Mouse (Mus musculus) olfactory bulb, adult 2 months (tissue): ENCODE results near the gene Tmem131l. TPM values are rescaled to one million over a fixed set of nuclear protein-coding genes. Genes with fewer than 3 reads are reported as not detected.

ENCODE experiments used
- H3K27ac ChIP-seq: fragments of 200-500 bp; 2 replicates; pipeline ENCODE4 v1.5.1; 2012; ENCODE audit warnings: low read depth, low read length; ENCODE audit not compliant: insufficient read depth
- H3K4me1 ChIP-seq: fragments of 200-500 bp; 2 replicates; pipeline ENCODE4 v1.6.1; 2012; ENCODE audit warnings: low read length; ENCODE audit not compliant: control insufficient read depth, insufficient read depth
- H3K4me3 ChIP-seq: fragments of 200-500 bp; 2 replicates; pipeline ENCODE4 v1.5.1; 2012; ENCODE audit warnings: mild to moderate bottlenecking, low read depth, low read length, moderate library complexity; ENCODE audit not compliant: insufficient read depth
- CTCF ChIP-seq: fragments of 200-500 bp; IDR thresholded peaks from 2 replicates; pipeline ENCODE4 v1.5.1; 2012; ENCODE audit warnings: low read depth, mild to moderate bottlenecking, low read length, moderate library complexity; ENCODE audit not compliant: insufficient read depth
- POLR2A ChIP-seq: fragments of 200-500 bp; IDR thresholded peaks from 2 replicates; pipeline ENCODE4 v1.6.1; 2012; ENCODE audit warnings: mild to moderate bottlenecking, low read depth, low read length, moderate library complexity; ENCODE audit not compliant: insufficient read depth
- WGBS: fragments of 180-500 bp; shearing (Covaris S2); methylation state at CpG from one replicate; pipeline ENCODE4 v1.1.7; 2018; 5-methylcytosine and 5-hydroxymethylcytosine counted together
- polyA plus RNA-seq: library from polyadenylated mRNA; stranded (reverse); fragments of >200 nt; gene quantifications from 2 replicates; pipeline ENCODE4 v1.2.4, GENCODE M21; 2012; ENCODE audit warnings: low replicate concordance; ENCODE audit not compliant: missing spikeins, insufficient read depth, insufficient read length

Tmem131l gene
- polyA plus RNA-seq, 1 experiment = not detected

DNA sequence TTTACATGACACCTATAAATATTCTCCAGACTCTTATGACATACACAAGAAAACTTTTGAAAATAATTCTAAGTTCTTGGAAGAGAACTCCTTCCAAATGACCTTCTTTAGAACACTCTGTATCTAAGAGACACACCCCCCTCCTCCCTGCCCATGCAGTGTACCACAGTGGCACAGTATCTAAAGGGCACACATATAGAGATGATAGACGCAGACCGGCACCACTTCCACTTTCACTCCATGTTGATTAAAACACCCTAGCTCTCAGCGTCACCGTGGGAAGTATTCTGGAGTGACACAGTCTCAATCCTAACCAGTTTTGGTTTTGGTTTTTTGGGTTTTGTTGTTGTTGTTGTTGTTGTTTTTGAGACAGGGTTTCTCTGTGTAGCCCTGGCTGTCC, 3.1 kb downstream of the Tmem131l start:
- WGBS = 86% methylated on average over 4 of the region's 4 CpGs
- H3K27ac ChIP-seq = no peak overlapping the region
- peaks cover 7% of the 10 kb centered on the region; the same call in 1 of the 2 replicates for H3K4me1 ChIP-seq
- H3K4me3 ChIP-seq = no peak overlapping the region
- TF ChIP-seq CTCF (no peak), POLR2A (no peak)

DNA sequence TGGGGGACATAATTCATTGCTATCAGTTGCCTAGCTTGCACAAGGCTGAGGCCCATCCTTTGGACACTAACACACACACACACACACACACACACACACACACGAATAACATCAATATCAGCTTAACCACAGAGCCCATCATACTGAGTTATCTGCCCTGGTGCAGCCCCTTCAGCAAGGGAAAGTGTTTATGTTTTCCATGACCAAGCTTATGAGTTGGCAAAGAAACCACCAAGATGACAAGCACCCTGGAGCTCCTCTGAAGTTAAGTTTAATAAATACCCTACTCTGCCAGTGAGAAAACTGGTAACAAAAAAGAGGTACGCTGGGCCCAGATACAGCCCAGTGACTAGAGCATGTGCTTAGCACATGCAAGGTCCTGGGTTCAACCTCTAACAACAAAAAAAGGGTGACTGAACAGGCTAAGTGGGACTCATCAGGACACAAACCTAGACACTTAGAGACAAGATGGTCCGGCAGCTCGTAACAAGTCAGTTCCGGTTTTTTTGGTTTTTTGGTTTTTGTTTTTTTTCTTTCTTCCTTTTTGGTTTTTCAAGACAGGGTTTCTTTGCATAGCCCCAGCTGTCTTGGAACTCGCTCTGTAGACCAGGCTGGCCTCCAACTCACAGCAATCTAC, 4.1 kb downstream of the Tmem131l start:
- H3K4me3 ChIP-seq = no peak overlapping the region
- peaks cover 7% of the 10 kb centered on the region; the same call in 1 of the 2 replicates for H3K4me1 ChIP-seq
- no peak overlapping the region for H3K27ac ChIP-seq
- 89% methylated on average over 6 of the region's 6 CpGs for WGBS
- TF ChIP-seq POLR2A = no peak
- no peak for TF ChIP-seq CTCF

DNA sequence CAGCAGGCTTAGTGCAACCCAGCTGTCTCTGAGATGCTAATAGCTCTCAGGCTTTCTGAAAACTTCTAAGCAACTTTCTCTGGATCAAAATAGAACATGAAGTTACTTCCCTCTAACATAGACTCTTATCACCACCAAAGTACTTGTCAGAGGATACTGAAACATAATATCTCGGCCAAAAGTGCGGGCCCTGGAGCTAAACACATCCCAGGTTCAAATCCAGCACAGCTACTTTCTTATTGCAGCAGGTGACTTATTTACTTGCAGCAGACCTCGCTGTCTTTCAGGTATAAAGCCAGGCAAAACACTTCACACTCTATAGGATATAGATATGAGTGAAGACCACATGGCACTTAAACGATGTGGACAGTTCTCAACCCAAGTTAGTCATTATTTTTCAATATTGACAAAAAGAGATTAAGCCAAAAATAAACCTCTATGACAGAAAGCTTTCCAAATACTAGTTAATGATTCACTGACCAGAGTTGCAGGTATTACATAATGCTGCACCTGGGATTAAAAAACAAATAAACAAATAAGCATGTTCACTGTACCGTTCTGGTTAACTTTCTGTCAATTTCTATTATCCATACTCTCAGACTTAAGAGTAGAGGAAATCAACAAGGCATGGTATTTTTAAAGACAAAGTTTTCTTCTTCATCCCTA, 5.7 kb downstream of the Tmem131l start:
- 83% methylated on average over 5 of the region's 5 CpGs for WGBS
- Histone ChIP-seq H3K4me1 (peaks cover 5% of the 10 kb centered on the region; the same call in 1 of the 2 replicates), H3K27ac (no peak overlapping the region), H3K4me3 (no peak overlapping the region)
- TF ChIP-seq POLR2A = no peak
- TF ChIP-seq CTCF = no peak

DNA sequence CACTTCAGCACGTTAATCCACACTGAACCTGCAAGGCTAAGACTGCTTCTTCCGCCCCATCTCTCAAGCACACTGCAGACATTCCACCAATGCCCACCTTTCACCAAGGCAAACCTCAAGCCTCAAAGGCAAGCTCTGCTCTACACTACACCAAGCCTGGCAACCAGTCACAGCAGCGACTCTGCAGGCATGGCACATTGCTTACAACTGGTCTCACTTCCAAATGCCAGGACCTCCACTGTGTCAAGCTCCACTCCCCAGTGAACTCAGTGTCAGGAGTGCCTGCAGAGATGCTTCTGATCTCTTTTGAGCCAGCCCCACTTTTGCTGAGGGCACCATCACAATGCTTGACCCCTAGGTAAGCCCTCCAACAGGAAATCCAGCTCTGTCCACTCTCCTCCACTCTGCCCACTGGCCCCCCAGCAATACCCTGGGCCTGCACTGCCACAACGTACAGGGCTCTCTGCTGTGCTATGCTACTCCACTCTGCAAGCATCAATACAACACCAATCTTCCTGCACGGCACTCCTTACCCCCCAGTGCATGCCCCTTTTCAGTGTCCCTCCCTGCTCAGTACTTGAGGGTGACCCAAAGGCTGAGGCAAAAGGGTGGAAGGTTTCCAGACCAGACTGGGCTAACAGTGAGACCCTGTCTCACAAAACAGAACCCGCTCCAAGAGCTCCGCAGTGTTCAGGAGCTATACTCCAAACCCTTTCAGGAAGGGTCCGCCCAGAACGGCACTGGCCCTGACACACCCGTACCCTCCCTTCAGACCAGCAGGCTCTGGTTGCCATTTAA, 6.8 kb downstream of the Tmem131l start:
- Histone ChIP-seq H3K4me3 (no peak overlapping the region), H3K4me1 (peaks cover 5% of the 10 kb centered on the region; the same call in 1 of the 2 replicates), H3K27ac (no peak overlapping the region)
- WGBS = 72% methylated on average over 10 of the region's 10 CpGs
- TF ChIP-seq CTCF (no peak), POLR2A (no peak)

DNA sequence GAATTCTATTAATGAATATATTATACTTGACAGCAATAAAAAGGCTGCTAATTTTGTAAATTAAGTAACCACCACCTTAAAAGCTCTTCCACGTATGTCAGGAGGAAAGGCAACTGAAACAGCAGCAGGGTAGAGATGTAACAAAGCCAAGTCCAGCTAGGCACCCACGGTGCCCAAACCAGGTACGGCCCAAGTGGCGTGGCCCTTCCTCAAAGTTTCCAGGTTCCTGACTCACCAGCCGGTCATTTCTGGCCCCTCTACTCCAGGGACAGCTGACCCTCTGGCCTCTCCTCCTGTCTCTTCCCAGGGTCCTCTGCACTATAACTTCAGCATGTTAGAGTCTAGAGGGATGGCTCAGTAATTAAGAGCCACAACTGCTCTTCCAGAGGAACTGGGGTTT, 7.6 kb downstream of the Tmem131l start:
- no peak overlapping the region for H3K27ac ChIP-seq
- TF ChIP-seq POLR2A (no peak), CTCF (no peak)
- no peak overlapping the region for H3K4me3 ChIP-seq
- H3K4me1 ChIP-seq = peaks cover 5% of the 10 kb centered on the region; the same call in 1 of the 2 replicates
- 93% methylated on average over 5 of the region's 5 CpGs for WGBS

DNA sequence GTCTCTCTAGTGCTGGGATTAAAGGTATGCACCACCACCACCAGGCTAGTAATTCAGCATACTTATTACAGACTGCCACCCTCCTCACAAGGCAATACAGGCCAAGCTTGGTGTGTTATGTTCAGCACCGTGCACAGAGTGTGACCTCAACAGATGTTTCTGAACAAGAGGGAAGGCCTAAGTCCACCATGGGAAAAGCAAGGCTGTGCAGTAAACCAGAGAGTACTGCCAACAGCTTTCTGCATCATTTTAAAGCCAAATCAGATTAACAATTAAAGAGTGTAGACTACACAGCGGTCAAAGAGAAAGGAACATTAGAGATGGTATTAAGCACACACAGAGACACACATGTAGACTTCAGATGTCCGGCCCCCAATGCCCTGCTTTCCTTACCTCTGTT, 8.8 kb downstream of the Tmem131l start:
- Histone ChIP-seq H3K4me3 (no peak overlapping the region), H3K27ac (no peak overlapping the region), H3K4me1 (peaks cover 5% of the 10 kb centered on the region; the same call in 1 of the 2 replicates)
- no peak for TF ChIP-seq CTCF
- no peak for TF ChIP-seq POLR2A
- 86% methylated on average over 3 of the region's 3 CpGs for WGBS

DNA sequence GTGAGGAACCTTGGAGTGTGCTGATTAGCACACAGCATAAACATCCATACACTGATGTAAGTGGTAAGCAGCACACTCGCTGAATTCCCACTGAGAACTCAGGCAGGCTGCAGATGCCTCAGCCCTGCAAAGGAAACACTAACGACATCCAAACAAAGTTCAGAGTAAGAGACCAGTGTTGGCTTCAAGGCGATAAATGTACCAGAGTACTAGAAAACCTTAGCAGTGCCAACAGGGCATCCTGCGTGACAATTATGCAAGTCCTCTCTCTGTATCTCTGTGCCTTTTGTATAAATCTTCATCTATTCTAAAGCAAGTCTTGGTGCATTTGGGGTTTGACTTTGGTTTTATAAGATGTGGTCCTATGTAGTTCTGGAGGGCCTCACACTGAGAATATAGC, 11.0 kb downstream of the Tmem131l start:
- TF ChIP-seq POLR2A = no peak
- TF ChIP-seq CTCF = no peak
- Histone ChIP-seq H3K27ac (no peak overlapping the region), H3K4me1 (peaks cover 5% of the 10 kb centered on the region; the same call in 1 of the 2 replicates), H3K4me3 (no peak overlapping the region)
- 81% methylated on average over 4 of the region's 4 CpGs for WGBS

DNA sequence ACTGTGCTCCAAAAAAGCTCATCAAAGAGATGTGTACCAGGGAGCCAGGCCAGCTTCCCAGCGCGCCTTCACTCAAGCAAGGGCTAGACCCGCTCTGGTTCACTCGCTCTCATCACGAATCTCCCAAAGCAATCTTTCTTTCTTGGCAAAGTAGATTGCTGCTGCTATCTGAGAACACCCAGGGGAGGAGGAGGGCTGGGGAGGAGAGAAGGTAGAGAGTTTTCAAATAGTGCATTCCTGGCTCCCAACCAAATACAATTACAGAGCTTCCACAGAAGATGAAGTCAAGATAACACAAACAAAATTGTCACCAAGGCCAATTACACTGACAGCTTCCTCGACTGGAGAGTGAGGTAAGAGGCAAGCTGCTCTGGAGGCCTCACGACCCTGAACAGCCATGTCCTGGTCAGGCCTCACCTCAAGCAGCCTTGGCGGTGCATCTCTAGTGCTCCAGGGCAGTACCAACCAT, 12.2 kb downstream of the Tmem131l start:
- WGBS = 74% methylated on average over 8 of the region's 8 CpGs
- TF ChIP-seq CTCF (no peak), POLR2A (no peak)
- no peak overlapping the region for H3K4me3 ChIP-seq
- peaks cover 3% of the 10 kb centered on the region for H3K4me1 ChIP-seq
- H3K27ac ChIP-seq = no peak overlapping the region

DNA sequence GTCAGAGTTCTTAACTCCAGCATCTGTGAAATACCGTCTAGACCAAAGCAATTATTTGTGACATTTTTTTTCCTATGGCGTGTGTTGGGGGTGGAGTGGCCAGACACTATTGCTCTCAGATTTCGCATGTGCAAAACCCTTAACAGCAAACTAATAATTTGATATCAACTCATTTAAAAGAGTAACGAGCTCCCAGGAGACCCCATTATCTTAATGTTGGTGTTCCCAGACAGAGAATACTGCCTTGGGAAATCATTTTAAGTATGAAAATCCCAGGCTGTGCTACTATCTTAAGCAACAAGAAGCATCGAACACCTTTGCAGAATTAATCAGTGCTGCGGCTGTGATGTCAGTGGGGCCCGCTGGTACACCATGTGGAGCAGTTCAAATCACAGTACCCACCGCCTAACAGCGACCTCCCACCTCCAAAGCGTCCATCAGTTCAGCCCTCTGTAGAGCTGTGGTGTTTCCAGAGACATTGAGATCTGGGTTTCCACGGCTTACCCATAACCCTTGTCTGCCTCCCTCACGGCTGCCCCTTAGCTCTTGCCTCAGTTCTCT, 15.4 kb downstream of the Tmem131l start:
- Histone ChIP-seq H3K4me1 (peaks cover 6% of the 10 kb centered on the region), H3K27ac (no peak overlapping the region), H3K4me3 (no peak overlapping the region)
- TF ChIP-seq POLR2A (no peak), CTCF (no peak)
- 74% methylated on average over 12 of the region's 12 CpGs for WGBS
